Mouse (Mus musculus) brain, embryonic 14.5 days (tissue): ENCODE measurements around the gene Gm9745.
"Not testable (repeated sequence)": the region's sequence is repeated elsewhere in the genome, so short reads cannot be mapped to it uniquely, and the experiment has no call there.

Source experiments
- CTCF ChIP-seq: fragments of 200-500 bp; IDR thresholded peaks from 2 replicates; pipeline ENCODE4 v1.5.1; 2012; ENCODE audit warnings: inconsistent platforms, mild to moderate bottlenecking, moderate library complexity, borderline replicate concordance; ENCODE audit not compliant: insufficient read depth, insufficient read length; ENCODE audit errors: extremely low read depth
- POLR2A ChIP-seq: fragments of 200-500 bp; IDR thresholded peaks from 2 replicates; pipeline ENCODE4 v1.6.1; 2012; ENCODE audit warnings: mild to moderate bottlenecking, inconsistent platforms, borderline replicate concordance; ENCODE audit not compliant: poor library complexity, insufficient read depth, insufficient read length, severe bottlenecking; ENCODE audit errors: extremely low read depth

DNA sequence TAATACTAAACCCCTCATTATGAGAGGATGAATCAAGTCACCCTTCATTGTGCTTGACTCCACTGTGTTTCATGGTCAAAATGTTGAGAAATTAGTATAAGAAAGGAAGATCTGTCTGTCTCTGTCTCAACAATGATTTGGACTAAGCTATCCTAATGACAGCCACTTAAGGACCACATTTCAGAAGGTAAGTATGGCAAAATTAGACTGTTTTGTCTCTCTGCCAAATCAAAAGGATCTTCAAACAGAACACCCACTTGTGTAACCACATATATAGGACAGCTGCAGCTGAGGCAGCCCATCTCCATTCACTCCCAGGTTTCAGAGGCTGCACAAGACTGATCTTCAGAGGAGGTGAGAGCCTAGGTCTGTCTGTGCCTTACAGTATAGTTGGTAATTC, 4.5 kb upstream of the Gm9745 start, which contains the start of gene Idi2:
- TF ChIP-seq CTCF, POLR2A: not testable (repeated sequence)
